Mouse (Mus musculus) ovary, postnatal 14 days (tissue): ENCODE measurements around the gene Rtkn2.

Experiments
- DNase-seq: peaks from one replicate; pipeline ENCODE4 v3.0.0; 2022; ENCODE audit warnings: low spot score

The Rtkn2 gene

GRCm38 (mm10) chr10:67996171-67996570 lies 16.8 kb downstream of the Rtkn2 start:
- no peak for DNase-seq

- peak; percentile 41 for DNase-seq
Measured at GRCm38 (mm10) chr10:67998116-67998635, 18.8 kb downstream of the Rtkn2 start.

- no peak for DNase-seq
Measured at GRCm38 (mm10) chr10:67999170-67999569, 19.8 kb downstream of the Rtkn2 start.

GRCm38 (mm10) chr10:68001456-68001855 lies 22.1 kb downstream of the Rtkn2 start:
- no peak for DNase-seq

GRCm38 (mm10) chr10:68003651-68004422 lies 24.5 kb downstream of the Rtkn2 start:
- no peak for DNase-seq

GRCm38 (mm10) chr10:68005404-68005803 lies 26.0 kb downstream of the Rtkn2 start:
- DNase-seq, result no peak

- no peak for DNase-seq
Measured at GRCm38 (mm10) chr10:68006491-68006890, 27.1 kb downstream of the Rtkn2 start.

GRCm38 (mm10) chr10:68007103-68007502 lies 27.7 kb downstream of the Rtkn2 start:
- no peak for DNase-seq

GRCm38 (mm10) chr10:68008198-68008955 lies 29.0 kb downstream of the Rtkn2 start:
- DNase-seq, result no peak

GRCm38 (mm10) chr10:68009301-68009700 lies 29.9 kb downstream of the Rtkn2 start:
- no peak for DNase-seq

- DNase-seq, result no peak
Measured at GRCm38 (mm10) chr10:68009867-68010266, 30.5 kb downstream of the Rtkn2 start.

- DNase-seq, result no peak
Measured at GRCm38 (mm10) chr10:68013137-68013536, 33.8 kb downstream of the Rtkn2 start.

- DNase-seq, result no peak
Measured at GRCm38 (mm10) chr10:68020755-68021154, 41.4 kb downstream of the Rtkn2 start.

GRCm38 (mm10) chr10:68025660-68026059 lies 46.3 kb downstream of the Rtkn2 start:
- DNase-seq, result no peak

- DNase-seq, result no peak
Measured at GRCm38 (mm10) chr10:68028327-68029080, 49.1 kb downstream of the Rtkn2 start.

GRCm38 (mm10) chr10:68029081-68029626 lies 49.8 kb downstream of the Rtkn2 start:
- no peak for DNase-seq

- no peak for DNase-seq
Measured at GRCm38 (mm10) chr10:68030027-68030426, 50.7 kb downstream of the Rtkn2 start.

GRCm38 (mm10) chr10:68035707-68036367 lies 56.5 kb downstream of the Rtkn2 start:
- no peak for DNase-seq

- DNase-seq, result no peak
Measured at GRCm38 (mm10) chr10:68036368-68036980, 57.1 kb downstream of the Rtkn2 start.

- DNase-seq, result no peak
Measured at GRCm38 (mm10) chr10:68038997-68039624, 59.7 kb downstream of the Rtkn2 start.
